Mouse (Mus musculus): ENCODE data around the gene Ttll4. TPM values are rescaled to one million over a fixed set of nuclear protein-coding genes. Genes with fewer than 3 reads are reported as not detected.

Ttll4 gene
- polyA plus RNA-seq, 1 experiment: 51.4 TPM

- no peak overlapping the region for H3K27ac ChIP-seq (ENCODE audit: control insufficient read depth, insufficient read depth, low read length)
- no peaks in the 10 kb centered on the region for H3K4me1 ChIP-seq (replicated peaks; ENCODE audit: control insufficient read depth, insufficient read depth, low read length)
- WGBS: 94% methylated on average over 7 of the region's 7 CpGs
- H3K27me3 ChIP-seq (ENCODE audit: control insufficient read depth, insufficient read depth, low read length): no peaks in the 10 kb centered on the region
- no peak for DNase-seq
- TF ChIP-seq POLR2A (IDR thresholded peaks at IDR 0.05; ENCODE audit: control insufficient read depth, extremely low read depth, insufficient read depth, low read length, poor library complexity) (no peak), CTCF (IDR thresholded peaks at IDR 0.05; ENCODE audit: borderline replicate concordance, control insufficient read depth, extremely low read depth, insufficient read depth, low read length, poor library complexity) (no peak)
- H3K4me3 ChIP-seq (ENCODE audit: control insufficient read depth, insufficient read depth, low read length): no peak overlapping the region
- H3K36me3 ChIP-seq (ENCODE audit: control insufficient read depth, insufficient read depth, low read length): peaks cover 56% of the 10 kb centered on the region
Observed at GRCm38 (mm10) chr1:74687131-74687530, 25.6 kb downstream of the Ttll4 start.

DNA sequence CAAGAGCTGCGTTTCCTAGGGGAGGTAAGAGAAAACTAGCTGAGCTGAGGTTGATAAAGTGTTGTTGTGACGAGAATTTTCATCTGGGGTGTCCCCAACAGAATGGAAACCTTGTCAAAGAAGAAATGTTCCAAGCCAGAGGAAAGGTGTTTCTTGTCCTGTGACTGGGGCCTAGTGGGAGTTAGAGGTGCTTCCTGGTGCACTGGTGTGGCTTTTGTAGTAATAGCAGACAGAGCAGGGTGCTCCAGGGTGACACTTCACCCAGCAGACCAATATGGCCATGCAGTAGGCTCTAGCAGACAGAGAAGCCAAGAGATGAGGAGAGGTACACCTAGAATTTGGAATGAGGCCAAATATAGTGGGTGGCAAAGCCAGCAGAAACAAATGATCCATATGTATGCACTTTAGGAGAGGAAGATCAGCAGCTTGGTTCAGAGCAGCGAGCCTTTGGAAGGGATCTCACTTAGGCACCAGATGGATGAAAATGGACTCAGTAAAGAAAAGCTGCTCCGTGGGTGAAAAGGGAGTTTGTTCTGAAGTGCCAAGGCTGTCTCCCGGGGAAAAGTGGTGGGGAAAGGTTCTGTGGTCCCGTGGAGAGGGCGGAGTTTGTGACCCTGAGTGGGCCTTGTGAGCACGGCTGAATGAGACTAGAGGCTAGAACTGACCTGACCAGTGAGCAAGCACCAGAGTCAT, 32.5 kb downstream of the Ttll4 start:
- H3K4me1 ChIP-seq (replicated peaks; ENCODE audit: control insufficient read depth, insufficient read depth, low read length): no peaks in the 10 kb centered on the region
- 97% methylated on average over 8 of the region's 8 CpGs for WGBS
- TF ChIP-seq CTCF (IDR thresholded peaks at IDR 0.05; ENCODE audit: borderline replicate concordance, control insufficient read depth, extremely low read depth, insufficient read depth, low read length, poor library complexity) (no peak), POLR2A (IDR thresholded peaks at IDR 0.05; ENCODE audit: control insufficient read depth, extremely low read depth, insufficient read depth, low read length, poor library complexity) (no peak)
- no peak overlapping the region for H3K4me3 ChIP-seq (ENCODE audit: control insufficient read depth, insufficient read depth, low read length)
- peaks cover 43% of the 10 kb centered on the region for H3K36me3 ChIP-seq (ENCODE audit: control insufficient read depth, insufficient read depth, low read length)
- no peak for DNase-seq
- no peaks in the 10 kb centered on the region for H3K27me3 ChIP-seq (ENCODE audit: control insufficient read depth, insufficient read depth, low read length)
- no peak overlapping the region for H3K27ac ChIP-seq (ENCODE audit: control insufficient read depth, insufficient read depth, low read length)

DNA sequence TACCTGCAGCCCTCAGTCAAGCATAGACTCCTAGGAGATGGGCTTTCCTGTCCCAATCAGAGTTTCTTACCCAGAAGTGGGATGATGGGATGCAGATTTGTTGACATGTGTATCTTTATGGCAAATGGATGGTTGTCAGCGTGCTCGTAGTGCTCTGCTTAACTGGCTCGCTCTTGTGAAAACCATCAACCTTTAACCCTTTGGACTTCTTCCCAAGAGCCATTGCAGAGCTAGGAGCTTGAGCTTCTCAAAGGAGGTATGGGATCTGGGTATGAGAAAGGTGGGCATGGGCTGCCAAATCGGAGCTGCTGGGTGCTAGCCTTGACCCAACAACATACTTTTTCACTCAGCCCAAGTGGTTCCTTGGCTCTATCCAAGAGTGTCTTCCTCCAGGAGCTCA, 34.3 kb downstream of the Ttll4 start:
- Histone ChIP-seq H3K4me1 (replicated peaks; ENCODE audit: control insufficient read depth, insufficient read depth, low read length) (no peaks in the 10 kb centered on the region), H3K4me3 (ENCODE audit: control insufficient read depth, insufficient read depth, low read length) (no peak overlapping the region), H3K27me3 (ENCODE audit: control insufficient read depth, insufficient read depth, low read length) (no peaks in the 10 kb centered on the region), H3K36me3 (ENCODE audit: control insufficient read depth, insufficient read depth, low read length) (peaks cover 32% of the 10 kb centered on the region), H3K27ac (ENCODE audit: control insufficient read depth, insufficient read depth, low read length) (no peak overlapping the region)
- no peak for TF ChIP-seq CTCF (IDR thresholded peaks at IDR 0.05; ENCODE audit: borderline replicate concordance, control insufficient read depth, extremely low read depth, insufficient read depth, low read length, poor library complexity)
- WGBS: 99% methylated on average over 4 of the region's 4 CpGs
- no peak for DNase-seq

DNA sequence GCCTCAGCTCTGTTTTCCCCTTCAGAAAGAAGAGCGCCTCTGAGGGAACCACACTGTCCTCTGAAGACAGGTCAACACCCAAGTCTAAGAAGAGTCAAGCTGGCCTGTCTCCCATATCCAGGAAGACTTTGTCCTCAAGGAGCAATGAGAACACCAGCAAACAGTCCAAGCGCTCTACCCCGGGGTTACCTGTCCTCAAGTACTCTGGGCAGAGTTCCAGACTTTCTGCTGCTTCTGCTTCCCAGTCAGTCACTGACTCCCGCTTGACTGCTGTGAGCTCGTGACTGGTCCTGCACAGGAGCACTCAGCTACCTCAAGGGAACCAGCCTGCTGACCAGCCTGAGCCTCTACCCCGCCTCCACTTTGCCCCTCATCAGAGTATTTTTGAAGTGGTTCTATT, 35.9 kb downstream of the Ttll4 start:
- Histone ChIP-seq H3K27me3 (ENCODE audit: control insufficient read depth, insufficient read depth, low read length) (no peaks in the 10 kb centered on the region), H3K36me3 (ENCODE audit: control insufficient read depth, insufficient read depth, low read length) (peaks cover 22% of the 10 kb centered on the region), H3K27ac (ENCODE audit: control insufficient read depth, insufficient read depth, low read length) (no peak overlapping the region), H3K4me1 (replicated peaks; ENCODE audit: control insufficient read depth, insufficient read depth, low read length) (no peaks in the 10 kb centered on the region), H3K4me3 (ENCODE audit: control insufficient read depth, insufficient read depth, low read length) (no peak overlapping the region)
- no peak for TF ChIP-seq CTCF (IDR thresholded peaks at IDR 0.05; ENCODE audit: borderline replicate concordance, control insufficient read depth, extremely low read depth, insufficient read depth, low read length, poor library complexity)
- no peak for TF ChIP-seq POLR2A (IDR thresholded peaks at IDR 0.05; ENCODE audit: control insufficient read depth, extremely low read depth, insufficient read depth, low read length, poor library complexity)
- no peak for DNase-seq
- WGBS: 94% methylated on average over 6 of the region's 6 CpGs

GRCm38 (mm10) chr1:74698353-74698752, 36.8 kb downstream of the Ttll4 start:
- H3K36me3 ChIP-seq (ENCODE audit: control insufficient read depth, insufficient read depth, low read length): peaks cover 21% of the 10 kb centered on the region

GRCm38 (mm10) chr1:74698791-74699190, 37.2 kb downstream of the Ttll4 start:
- DNase-seq: no peak

More at GRCm38 (mm10) chr1:74698353-74698752, 36.8 kb downstream of the Ttll4 start:
- H3K4me3 ChIP-seq (ENCODE audit: control insufficient read depth, insufficient read depth, low read length): no peak overlapping the region
- no peaks in the 10 kb centered on the region for H3K27me3 ChIP-seq (ENCODE audit: control insufficient read depth, insufficient read depth, low read length)
- TF ChIP-seq POLR2A (IDR thresholded peaks at IDR 0.05; ENCODE audit: control insufficient read depth, extremely low read depth, insufficient read depth, low read length, poor library complexity) (no peak), CTCF (IDR thresholded peaks at IDR 0.05; ENCODE audit: borderline replicate concordance, control insufficient read depth, extremely low read depth, insufficient read depth, low read length, poor library complexity) (no peak)
- no peaks in the 10 kb centered on the region for H3K4me1 ChIP-seq (replicated peaks; ENCODE audit: control insufficient read depth, insufficient read depth, low read length)
- H3K27ac ChIP-seq (ENCODE audit: control insufficient read depth, insufficient read depth, low read length): no peak overlapping the region
- 100% methylated on average over 1 of the region's 1 CpGs for WGBS
- no peak for DNase-seq

GRCm38 (mm10) chr1:74702142-74702553, 40.6 kb downstream of the Ttll4 start:
- H3K27ac ChIP-seq (ENCODE audit: control insufficient read depth, insufficient read depth, low read length): no peak overlapping the region
- 43% methylated on average over 6 of the region's 6 CpGs for WGBS
- peaks cover 4% of the 10 kb centered on the region; the same call in 1 of the 2 replicates for H3K36me3 ChIP-seq (ENCODE audit: control insufficient read depth, insufficient read depth, low read length)
- no peak overlapping the region for H3K4me3 ChIP-seq (ENCODE audit: control insufficient read depth, insufficient read depth, low read length)
- H3K27me3 ChIP-seq (ENCODE audit: control insufficient read depth, insufficient read depth, low read length): no peaks in the 10 kb centered on the region
- DNase-seq: no peak
- H3K4me1 ChIP-seq (replicated peaks; ENCODE audit: control insufficient read depth, insufficient read depth, low read length): no peaks in the 10 kb centered on the region
- TF ChIP-seq CTCF (IDR thresholded peaks at IDR 0.05; ENCODE audit: borderline replicate concordance, control insufficient read depth, extremely low read depth, insufficient read depth, low read length, poor library complexity) (no peak), POLR2A (IDR thresholded peaks at IDR 0.05; ENCODE audit: control insufficient read depth, extremely low read depth, insufficient read depth, low read length, poor library complexity) (no peak)

More at GRCm38 (mm10) chr1:74698791-74699190, 37.2 kb downstream of the Ttll4 start:
- TF ChIP-seq CTCF (IDR thresholded peaks at IDR 0.05; ENCODE audit: borderline replicate concordance, control insufficient read depth, extremely low read depth, insufficient read depth, low read length, poor library complexity) (no peak), POLR2A (IDR thresholded peaks at IDR 0.05; ENCODE audit: control insufficient read depth, extremely low read depth, insufficient read depth, low read length, poor library complexity) (no peak)
- H3K4me1 ChIP-seq (replicated peaks; ENCODE audit: control insufficient read depth, insufficient read depth, low read length): no peaks in the 10 kb centered on the region
- H3K4me3 ChIP-seq (ENCODE audit: control insufficient read depth, insufficient read depth, low read length): no peak overlapping the region
- WGBS: 94% methylated on average over 1 of the region's 1 CpGs
- H3K36me3 ChIP-seq (ENCODE audit: control insufficient read depth, insufficient read depth, low read length): peaks cover 21% of the 10 kb centered on the region
- H3K27ac ChIP-seq (ENCODE audit: control insufficient read depth, insufficient read depth, low read length): no peak overlapping the region
- no peaks in the 10 kb centered on the region for H3K27me3 ChIP-seq (ENCODE audit: control insufficient read depth, insufficient read depth, low read length)

Data from thymus, adult 2 months (tissue).